Mouse (Mus musculus) gastrocnemius, postnatal 36 days (tissue): Measurements from ENCODE around the gene Plgrkt. TPM values are rescaled to one million over a fixed set of nuclear protein-coding genes. Genes with fewer than 3 reads are reported as not detected.

ENCODE experiments used
- DNase-seq, 2 experiments: peaks; one replicate each; pipeline ENCODE4 v3.0.0; 2022
- intact Hi-C: fragments of 180-260 bp; cut with DNase I; formaldehyde crosslinking; loops from one replicate; pipeline ENCODE4 v1.15.1; 2025
- total RNA-seq, 2 experiments: library from RNA; stranded (reverse); gene quantifications; 2 replicates each; pipeline ENCODE4 v1.2.3; 2021

The Plgrkt gene
- total RNA-seq, 2 experiments from 2014 or later = 15.5 to 17.4 TPM

- intact Hi-C loops = no loop called here
- DNase-seq = no peak
Measured at GRCm38 (mm10) chr19:29384994-29385393, 17.8 kb upstream of the Plgrkt start.

- DNase-seq = no peak
- intact Hi-C loops = no loop called here
Measured at GRCm38 (mm10) chr19:29384412-29384811, 17.2 kb upstream of the Plgrkt start.

- intact Hi-C loops = no loop called here
- no peak for DNase-seq
Measured at GRCm38 (mm10) chr19:29383368-29383767, 16.2 kb upstream of the Plgrkt start.

GRCm38 (mm10) chr19:29379839-29380603 is 12.8 kb upstream of the Plgrkt start:
- intact Hi-C loops = no loop called here
- DNase-seq = no peak

GRCm38 (mm10) chr19:29376382-29376781 is 9.2 kb upstream of the Plgrkt start:
- DNase-seq = no peak
- intact Hi-C loops = no loop called here

GRCm38 (mm10) chr19:29374947-29375346 is 7.8 kb upstream of the Plgrkt start:
- DNase-seq = no peak
- intact Hi-C loops = no loop called here

- intact Hi-C loops = no loop called here
Measured at GRCm38 (mm10) chr19:29373438-29373837, 6.2 kb upstream of the Plgrkt start.

GRCm38 (mm10) chr19:29372621-29373020 is 5.4 kb upstream of the Plgrkt start:
- intact Hi-C loops = no loop called here
- DNase-seq = no peak

More at GRCm38 (mm10) chr19:29373438-29373837, 6.2 kb upstream of the Plgrkt start:
- no peak for DNase-seq

- no peak for DNase-seq
- intact Hi-C loops = no loop called here
Measured at GRCm38 (mm10) chr19:29372138-29372537, 4.9 kb upstream of the Plgrkt start.

- intact Hi-C loops = no loop called here
- no peak for DNase-seq
Measured at GRCm38 (mm10) chr19:29371284-29372081, 4.3 kb upstream of the Plgrkt start.

- no peak for DNase-seq
- intact Hi-C loops = no loop called here
Measured at GRCm38 (mm10) chr19:29370545-29371283, 3.5 kb upstream of the Plgrkt start.

- intact Hi-C loops = no loop called here
- DNase-seq = no peak
Measured at GRCm38 (mm10) chr19:29370112-29370511, 2.9 kb upstream of the Plgrkt start.

GRCm38 (mm10) chr19:29368671-29369309 is 1.6 kb upstream of the Plgrkt start:
- intact Hi-C loops = loop anchor here (5.0 kb wide), 1 partner anchor 194 kb away; no protein-coding TSS in a partner anchor
- DNase-seq = no peak

- intact Hi-C loops = loop anchor here (5.0 kb wide), 1 partner anchor 194 kb away; no protein-coding TSS in a partner anchor
- DNase-seq = no peak
Measured at GRCm38 (mm10) chr19:29368041-29368440, 851 bp upstream of the Plgrkt start.

GRCm38 (mm10) chr19:29366226-29366968 is 793 bp downstream of the Plgrkt start:
- intact Hi-C loops = loop anchor here (5.0 kb wide), 1 partner anchor 196 kb away; no protein-coding TSS in a partner anchor
- no peak for DNase-seq

- no peak for DNase-seq
- intact Hi-C loops = loop anchor here (5.0 kb wide), 1 partner anchor 197 kb away; no protein-coding TSS in a partner anchor
Measured at GRCm38 (mm10) chr19:29365105-29365504, 2.1 kb downstream of the Plgrkt start.

- DNase-seq = no peak
- intact Hi-C loops = no loop called here
Measured at GRCm38 (mm10) chr19:29364076-29364475, 3.1 kb downstream of the Plgrkt start.

GRCm38 (mm10) chr19:29363557-29363956 is 3.6 kb downstream of the Plgrkt start:
- intact Hi-C loops = no loop called here
- no peak for DNase-seq

GRCm38 (mm10) chr19:29362173-29362930 is 4.8 kb downstream of the Plgrkt start:
- intact Hi-C loops = no loop called here
- DNase-seq = no peak
